Mouse (Mus musculus) layer of hippocampus, postnatal 10 days (tissue): ENCODE measurements around the gene Prelp. TPM values are rescaled to one million over a fixed set of nuclear protein-coding genes. Genes with fewer than 3 reads are reported as not detected.

Experiments
- DNase-seq, 2 experiments: peaks; one replicate each; pipeline ENCODE4 v3.0.0; 2021; ENCODE audit warnings: low spot score in 2 of 2
- total RNA-seq, 2 experiments: library from RNA; stranded (reverse); gene quantifications; 2 replicates each; pipeline ENCODE4 v1.2.3; 2021

Gene Prelp
- total RNA-seq, 2 experiments from 2014 or later, result 4.1 to 4.6 TPM

GRCm38 (mm10) chr1:133906420-133906819 lies 14.8 kb downstream of the Prelp start:
- no peak for DNase-seq

GRCm38 (mm10) chr1:133900825-133901224 lies 20.4 kb downstream of the Prelp start:
- DNase-seq, result no peak

GRCm38 (mm10) chr1:133899043-133899542 lies 22.1 kb downstream of the Prelp start:
- no peak for DNase-seq

- no peak for DNase-seq
Observed at GRCm38 (mm10) chr1:133897293-133897692, 23.9 kb downstream of the Prelp start.

GRCm38 (mm10) chr1:133891489-133891888 lies 29.7 kb downstream of the Prelp start:
- DNase-seq, result no peak

- DNase-seq, result no peak
Observed at GRCm38 (mm10) chr1:133889949-133890598, 31.1 kb downstream of the Prelp start.

GRCm38 (mm10) chr1:133887538-133888250 lies 33.5 kb downstream of the Prelp start:
- DNase-seq, result no peak

GRCm38 (mm10) chr1:133887044-133887443 lies 34.2 kb downstream of the Prelp start:
- DNase-seq, result peak in 1 of 2 experiments; percentile 43

GRCm38 (mm10) chr1:133886431-133886830 lies 34.8 kb downstream of the Prelp start:
- no peak for DNase-seq

- DNase-seq, result no peak
Observed at GRCm38 (mm10) chr1:133885811-133886210, 35.4 kb downstream of the Prelp start.

- DNase-seq, result no peak
Observed at GRCm38 (mm10) chr1:133884746-133885145, 36.5 kb downstream of the Prelp start.

GRCm38 (mm10) chr1:133884090-133884489 lies 37.1 kb downstream of the Prelp start:
- DNase-seq, result no peak

- DNase-seq, result no peak
Observed at GRCm38 (mm10) chr1:133882283-133883217, 38.7 kb downstream of the Prelp start.

- no peak for DNase-seq
Observed at GRCm38 (mm10) chr1:133881813-133882212, 39.4 kb downstream of the Prelp start.

- DNase-seq, result no peak
Observed at GRCm38 (mm10) chr1:133878825-133879423, 42.3 kb downstream of the Prelp start.

- no peak for DNase-seq
Observed at GRCm38 (mm10) chr1:133876936-133877335, 44.3 kb downstream of the Prelp start.

GRCm38 (mm10) chr1:133873086-133873813 lies 48.0 kb downstream of the Prelp start:
- DNase-seq, result no peak

- DNase-seq, result no peak
Observed at GRCm38 (mm10) chr1:133871241-133871640, 50.0 kb downstream of the Prelp start.

GRCm38 (mm10) chr1:133869221-133869620 lies 52.0 kb downstream of the Prelp start:
- no peak for DNase-seq

- DNase-seq, result no peak
Observed at GRCm38 (mm10) chr1:133863257-133863997, 57.8 kb downstream of the Prelp start.
